Mouse (Mus musculus): ENCODE results near the gene Mipol1.

GRCm38 (mm10) chr12:57196608-57197362, 33.4 kb upstream of the Mipol1 start:
- TF ChIP-seq CTCF (IDR thresholded peaks at IDR 0.05; ENCODE audit: extremely low read depth, insufficient read depth, low read length), result no peak
- no peak for TF ChIP-seq POLR2A (IDR thresholded peaks at IDR 0.05; ENCODE audit: extremely low read depth, insufficient read depth, low read length)

Data from cortical plate, adult 2 months (tissue).